Mouse (Mus musculus): ENCODE measurements around the gene Grik3. TPM values are rescaled to one million over a fixed set of nuclear protein-coding genes. Genes with fewer than 3 reads are reported as not detected.

Gene Grik3
- total and polyA plus RNA-seq, 3 experiments: not detected

DNA sequence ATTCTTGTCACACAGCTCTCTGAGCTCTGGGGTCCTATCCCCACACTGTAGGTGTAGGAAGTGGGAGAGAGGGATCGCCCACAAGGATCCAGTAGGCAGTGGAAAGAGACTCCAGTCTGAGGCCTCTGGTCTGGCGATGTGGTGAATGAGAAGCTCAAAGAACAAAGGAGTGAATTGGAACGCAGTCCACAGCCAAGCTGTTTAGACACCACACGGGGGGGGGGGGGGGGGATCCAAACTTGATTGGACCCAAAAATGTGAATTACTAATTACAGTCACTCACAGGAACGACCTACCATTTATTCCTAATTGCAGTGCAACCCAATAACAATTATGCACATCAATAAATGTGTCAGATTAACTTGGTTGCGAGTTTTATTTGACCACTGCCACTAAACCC is 227.4 kb downstream of the Grik3 start:
- no peaks in the 10 kb centered on the region for H3K4me1 ChIP-seq (ENCODE audit: control insufficient read depth in 1 of 2, insufficient read depth in 2 of 2)
- no peaks in the 10 kb centered on the region for H3K79me2 ChIP-seq (replicated peaks; ENCODE audit: control insufficient read depth, extremely low read depth, insufficient read depth, poor library complexity, severe bottlenecking)
- dilution Hi-C loops (cut with MboI; ENCODE audit: extremely low pct_ligation_motif_present, extremely low pct_unique_long_range_greater_than_20kb, low sequenced_read_pairs): no loop called here
- no peak overlapping the region for H3K4me2 ChIP-seq (ENCODE audit: insufficient read depth, low read depth, poor library complexity, severe bottlenecking)
- H3K4me3 ChIP-seq (replicated peaks in 1 of 3; ENCODE audit: low read depth in 2 of 3, low read length in 2 of 3, poor library complexity in 1 of 3): no peak overlapping the region
- H3K9me3 ChIP-seq (replicated peaks; ENCODE audit: low read length): peaks cover 2% of the 10 kb centered on the region
- H3K36me3 ChIP-seq (replicated peaks in 1 of 2; ENCODE audit: control insufficient read depth in 1 of 2, insufficient read depth in 1 of 2, low read length in 1 of 2): no peaks in the 10 kb centered on the region
- peaks cover 88% of the 10 kb centered on the region for H3K27me3 ChIP-seq (replicated peaks)
- DNase-seq (ENCODE audit: extremely low read depth): no peak
- TF ChIP-seq ZKSCAN1 (IDR thresholded peaks at IDR 0.05; ENCODE audit: borderline replicate concordance, low read depth, low read length) (no peak), JUND (conservative IDR thresholded peaks at IDR 0.05; ENCODE audit: low read depth, low read length) (no peak), ETS1 (conservative IDR thresholded peaks at IDR 0.05; ENCODE audit: low read depth, low read length) (no peak), ZNF384 (IDR thresholded peaks at IDR 0.05; ENCODE audit: low read depth, low read length) (no peak)
- in situ Hi-C loops (cut with MboI; ENCODE audit: low pct_ligation_motif_present, low pct_unique_long_range_greater_than_20kb, low sequenced_read_pairs): loop anchor here (10.0 kb wide), 1 partner anchor 47 kb away; no protein-coding TSS in a partner anchor
- H3K9ac ChIP-seq (ENCODE audit: insufficient read depth, low read depth): no peak overlapping the region
- H3K27ac ChIP-seq (ENCODE audit: insufficient read depth, low read depth): no peak overlapping the region

DNA sequence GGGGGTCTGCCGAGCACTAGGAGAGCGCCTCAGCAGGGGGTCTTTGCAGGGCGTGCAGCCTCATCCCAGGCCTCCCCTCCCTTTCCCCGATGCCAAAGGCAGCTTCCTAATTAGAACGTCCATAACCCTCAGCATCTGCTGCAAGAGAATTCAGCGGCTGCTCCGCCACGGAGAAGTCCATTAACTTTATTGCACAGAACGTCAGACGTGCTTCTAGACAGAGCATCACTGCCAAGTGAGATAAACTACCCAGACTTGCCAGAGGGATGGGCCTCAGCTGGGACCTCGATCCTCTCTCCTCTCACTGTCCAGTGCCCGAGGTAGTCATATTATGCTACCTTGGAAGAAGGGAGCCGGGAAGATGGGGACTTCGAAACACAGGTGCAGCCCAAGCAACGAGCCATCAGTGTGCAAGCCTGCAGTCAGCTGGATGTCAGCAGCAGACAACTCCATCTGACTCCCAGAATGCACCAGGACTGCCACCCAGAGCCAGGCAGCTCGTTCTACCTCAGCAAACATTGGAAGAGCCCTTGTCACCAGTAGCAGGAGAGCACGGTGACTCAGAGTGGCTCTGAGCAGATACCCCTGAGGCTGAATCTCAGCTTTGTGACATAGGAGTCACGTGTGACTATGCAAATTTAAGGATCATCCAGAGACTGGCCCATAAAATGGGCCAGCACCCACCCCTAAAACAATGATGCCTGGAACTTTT is 228.1 kb downstream of the Grik3 start:
- Histone ChIP-seq H3K27me3 (replicated peaks) (peaks cover 88% of the 10 kb centered on the region), H3K4me2 (ENCODE audit: insufficient read depth, low read depth, poor library complexity, severe bottlenecking) (no peak overlapping the region), H3K4me3 (replicated peaks in 1 of 3; ENCODE audit: low read depth in 2 of 3, low read length in 2 of 3, poor library complexity in 1 of 3) (no peak overlapping the region), H3K36me3 (replicated peaks in 1 of 2; ENCODE audit: control insufficient read depth in 1 of 2, insufficient read depth in 1 of 2, low read length in 1 of 2) (no peaks in the 10 kb centered on the region), H3K9me3 (replicated peaks; ENCODE audit: low read length) (peaks cover 2% of the 10 kb centered on the region), H3K27ac (ENCODE audit: insufficient read depth, low read depth) (no peak overlapping the region), H3K4me1 (ENCODE audit: control insufficient read depth in 1 of 2, insufficient read depth in 2 of 2) (no peaks in the 10 kb centered on the region), H3K9ac (ENCODE audit: insufficient read depth, low read depth) (no peak overlapping the region), H3K79me2 (replicated peaks; ENCODE audit: control insufficient read depth, extremely low read depth, insufficient read depth, poor library complexity, severe bottlenecking) (no peaks in the 10 kb centered on the region)
- DNase-seq (ENCODE audit: extremely low read depth): no peak
- in situ Hi-C loops (cut with MboI; ENCODE audit: low pct_ligation_motif_present, low pct_unique_long_range_greater_than_20kb, low sequenced_read_pairs) (loop anchor here (10.0 kb wide), 1 partner anchor 46 kb away; no protein-coding TSS in a partner anchor), dilution Hi-C loops (cut with MboI; ENCODE audit: extremely low pct_ligation_motif_present, extremely low pct_unique_long_range_greater_than_20kb, low sequenced_read_pairs) (no loop called here)
- TF ChIP-seq ETS1 (conservative IDR thresholded peaks at IDR 0.05; ENCODE audit: low read depth, low read length) (no peak), MAX (IDR thresholded peaks at IDR 0.05; ENCODE audit: low read length) (no peak), UBTF (IDR thresholded peaks at IDR 0.05; ENCODE audit: low read depth, low read length) (no peak)

DNA sequence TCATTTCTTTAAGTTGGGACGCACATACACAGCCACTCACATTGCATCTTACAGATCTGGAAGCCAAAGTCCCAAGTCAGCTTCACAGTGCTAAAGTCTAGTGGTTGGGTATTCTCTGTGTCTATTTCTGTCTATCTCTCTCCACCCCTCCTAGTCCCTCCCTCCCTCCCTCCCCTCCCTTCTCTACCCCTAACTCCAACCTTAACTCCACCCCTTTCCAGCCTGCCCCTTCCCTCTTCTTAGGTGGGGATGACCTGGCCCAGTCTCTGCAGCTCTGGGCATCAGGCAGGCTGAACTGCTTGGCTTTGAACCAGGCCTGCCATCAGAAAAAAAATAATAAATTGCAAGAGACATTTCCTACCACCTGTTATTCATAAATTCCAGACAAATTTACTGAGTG is 235.7 kb downstream of the Grik3 start:
- in situ Hi-C loops (cut with MboI; ENCODE audit: low pct_ligation_motif_present, low pct_unique_long_range_greater_than_20kb, low sequenced_read_pairs): no loop called here
- dilution Hi-C loops (cut with MboI; ENCODE audit: extremely low pct_ligation_motif_present, extremely low pct_unique_long_range_greater_than_20kb, low sequenced_read_pairs): no loop called here

More for the DNA sequence above, 235.7 kb downstream of the Grik3 start:
- H3K27me3 ChIP-seq (replicated peaks): peaks cover 85% of the 10 kb centered on the region
- H3K9ac ChIP-seq (ENCODE audit: insufficient read depth, low read depth): no peak overlapping the region
- H3K36me3 ChIP-seq (replicated peaks in 1 of 2; ENCODE audit: control insufficient read depth in 1 of 2, insufficient read depth in 1 of 2, low read length in 1 of 2): no peaks in the 10 kb centered on the region
- H3K79me2 ChIP-seq (replicated peaks; ENCODE audit: control insufficient read depth, extremely low read depth, insufficient read depth, poor library complexity, severe bottlenecking): no peaks in the 10 kb centered on the region
- no peak overlapping the region for H3K4me3 ChIP-seq (replicated peaks in 1 of 3; ENCODE audit: low read depth in 2 of 3, low read length in 2 of 3, poor library complexity in 1 of 3)
- H3K4me1 ChIP-seq (ENCODE audit: control insufficient read depth in 1 of 2, insufficient read depth in 2 of 2): no peaks in the 10 kb centered on the region
- H3K4me2 ChIP-seq (ENCODE audit: insufficient read depth, low read depth, poor library complexity, severe bottlenecking): no peak overlapping the region
- DNase-seq (ENCODE audit: extremely low read depth): no peak
- TF ChIP-seq TCF12 (IDR thresholded peaks at IDR 0.05; ENCODE audit: low read depth, low read length): no peak
- no peak for TF ChIP-seq E2F4 (IDR thresholded peaks at IDR 0.05; ENCODE audit: insufficient replicate concordance, low read depth, low read length)
- no peak for TF ChIP-seq MAFK (IDR thresholded peaks at IDR 0.05; ENCODE audit: insufficient replicate concordance, low read length)
- no peak for TF ChIP-seq MEF2A (IDR thresholded peaks at IDR 0.05; ENCODE audit: borderline replicate concordance, low read depth, low read length)
- TF ChIP-seq UBTF (IDR thresholded peaks at IDR 0.05; ENCODE audit: low read depth, low read length): no peak
- TF ChIP-seq MAZ (IDR thresholded peaks at IDR 0.05; ENCODE audit: low read depth, low read length): no peak
- no peak for TF ChIP-seq ZKSCAN1 (IDR thresholded peaks at IDR 0.05; ENCODE audit: borderline replicate concordance, low read depth, low read length)
- TF ChIP-seq ELF1 (IDR thresholded peaks at IDR 0.05; ENCODE audit: low read depth, low read length): no peak
- no peak for TF ChIP-seq SMC3 (IDR thresholded peaks at IDR 0.05; ENCODE audit: low read depth, low read length)
- TF ChIP-seq ZNF384 (IDR thresholded peaks at IDR 0.05; ENCODE audit: low read depth, low read length): no peak
- no peak for TF ChIP-seq PAX5 (IDR thresholded peaks at IDR 0.05; ENCODE audit: low read length)
- no peak for TF ChIP-seq ZC3H11A (IDR thresholded peaks at IDR 0.05; ENCODE audit: low read depth, low read length)
- TF ChIP-seq JUN (IDR thresholded peaks at IDR 0.05; ENCODE audit: insufficient read depth, low read depth, low read length): no peak
- TF ChIP-seq POLR2AphosphoS2 (IDR thresholded peaks at IDR 0.05; ENCODE audit: low read depth, low read length): no peak
- TF ChIP-seq NRF1 (IDR thresholded peaks at IDR 0.05; ENCODE audit: low read depth, low read length): no peak
- TF ChIP-seq JUND (conservative IDR thresholded peaks at IDR 0.05; ENCODE audit: low read depth, low read length): no peak
- TF ChIP-seq EP300 (IDR thresholded peaks at IDR 0.05; ENCODE audit: low read length): no peak
- TF ChIP-seq KAT2A (IDR thresholded peaks at IDR 0.05; ENCODE audit: insufficient replicate concordance, low read length): no peak
- no peak for TF ChIP-seq ETS1 (conservative IDR thresholded peaks at IDR 0.05; ENCODE audit: low read depth, low read length)
- TF ChIP-seq USF1 (IDR thresholded peaks at IDR 0.05; ENCODE audit: low read depth, low read length): no peak
- no peak overlapping the region for H3K27ac ChIP-seq (ENCODE audit: insufficient read depth, low read depth)
- no peaks in the 10 kb centered on the region for H3K9me3 ChIP-seq (replicated peaks; ENCODE audit: low read length)

All from CH12.LX (cell line).